Mouse (Mus musculus): ENCODE measurements around the gene Wfdc21. TPM values are rescaled to one million over a fixed set of nuclear protein-coding genes. Genes with fewer than 3 reads are reported as not detected.

Gene Wfdc21
- polyA plus RNA-seq, 1 experiment from 2014 or later, result not detected

DNA sequence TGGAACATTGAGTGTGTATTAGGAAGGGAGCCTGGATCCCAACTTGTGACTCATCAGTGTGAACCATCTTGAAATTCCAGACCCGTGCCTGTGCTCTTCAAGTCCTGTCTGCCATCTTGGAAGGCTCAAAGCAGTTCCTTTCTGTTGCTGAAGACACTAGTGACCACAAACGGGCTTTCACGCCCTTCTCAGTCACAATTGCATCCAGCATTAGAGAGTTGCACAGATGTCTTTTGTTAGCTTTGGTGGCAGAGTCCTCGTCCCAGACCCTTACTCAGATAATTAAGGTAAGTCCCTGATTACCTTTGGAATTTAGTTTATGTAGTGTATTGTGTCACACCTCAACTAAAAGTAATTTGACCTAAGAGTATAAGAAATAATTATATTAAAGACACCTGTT lies 22.2 kb downstream of the Wfdc21 start:
- Histone ChIP-seq H3K36me3 (replicated peaks) (peaks cover 76% of the 10 kb centered on the region), H3K9ac (no peak overlapping the region), H3K27me3 (replicated peaks) (no peaks in the 10 kb centered on the region), H3K27ac (no peak overlapping the region), H3K4me3 (no peak overlapping the region), H3K4me2 (no peak overlapping the region), H3K4me1 (no peaks in the 10 kb centered on the region), H3K9me3 (no peaks in the 10 kb centered on the region)
- ATAC-seq (replicated peaks), result no peak
- 91% methylated on average over 4 of the region's 4 CpGs for WGBS

DNA sequence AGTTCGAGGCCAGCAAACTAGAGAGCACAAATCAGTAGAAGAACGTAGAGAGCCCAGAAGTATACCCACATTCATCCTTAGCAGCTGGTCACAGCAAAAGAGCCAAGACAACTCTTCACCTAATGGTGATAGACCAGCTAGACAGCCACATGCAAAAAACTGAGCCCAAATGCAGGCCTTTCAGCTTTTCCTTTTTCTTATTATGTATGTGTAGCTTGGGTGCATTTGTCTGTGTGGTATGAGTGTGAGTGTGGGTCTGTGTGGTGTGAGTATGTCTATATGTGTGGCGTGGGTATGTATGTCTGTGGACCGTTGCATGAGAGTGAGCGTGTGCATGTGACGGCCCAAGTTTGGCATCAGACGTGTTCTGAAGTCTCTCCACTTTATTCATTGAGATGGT lies 24.3 kb downstream of the Wfdc21 start:
- Histone ChIP-seq H3K4me2 (no peak overlapping the region), H3K27me3 (replicated peaks) (no peaks in the 10 kb centered on the region)
- no peak for ATAC-seq (replicated peaks)

GRCm38 (mm10) chr11:83772341-83772740 lies 25.6 kb downstream of the Wfdc21 start:
- Histone ChIP-seq H3K4me3 (no peak overlapping the region), H3K36me3 (replicated peaks) (peaks cover 74% of the 10 kb centered on the region), H3K27ac (no peak overlapping the region), H3K4me1 (no peaks in the 10 kb centered on the region), H3K9me3 (no peaks in the 10 kb centered on the region), H3K9ac (no peak overlapping the region), H3K27me3 (replicated peaks) (no peaks in the 10 kb centered on the region), H3K4me2 (no peak overlapping the region)
- no peak for ATAC-seq (replicated peaks)
- WGBS, result 97% methylated on average over 6 of the region's 6 CpGs

More for the DNA sequence above, 24.3 kb downstream of the Wfdc21 start:
- Histone ChIP-seq H3K4me3 (no peak overlapping the region), H3K27ac (no peak overlapping the region), H3K9ac (no peak overlapping the region), H3K4me1 (no peaks in the 10 kb centered on the region), H3K36me3 (replicated peaks) (peaks cover 70% of the 10 kb centered on the region), H3K9me3 (no peaks in the 10 kb centered on the region)
- 93% methylated on average over 7 of the region's 7 CpGs for WGBS

DNA sequence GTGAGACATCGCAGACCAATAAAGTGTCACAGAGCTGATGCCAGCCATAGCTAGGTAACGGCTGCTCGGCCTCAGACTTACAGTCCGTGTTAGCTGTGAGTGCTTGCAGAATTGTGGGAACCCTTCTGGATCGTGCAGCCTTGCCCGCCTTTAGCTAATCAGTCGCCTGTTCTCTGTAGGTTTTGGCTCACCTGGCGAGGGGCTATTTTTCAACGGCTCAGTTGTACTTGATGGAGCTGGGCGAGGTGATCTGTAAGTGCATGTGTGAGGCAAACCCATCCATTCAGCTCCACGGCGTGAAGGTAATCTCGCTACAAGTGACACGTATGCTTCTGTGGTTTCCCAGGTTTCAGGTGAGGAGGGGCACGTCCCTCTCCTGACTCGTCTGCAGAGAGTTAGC lies 27.0 kb downstream of the Wfdc21 start:
- Histone ChIP-seq H3K4me3 (no peak overlapping the region), H3K9me3 (no peaks in the 10 kb centered on the region), H3K27me3 (replicated peaks) (no peaks in the 10 kb centered on the region), H3K27ac (no peak overlapping the region), H3K4me2 (no peak overlapping the region), H3K9ac (no peak overlapping the region), H3K4me1 (no peaks in the 10 kb centered on the region), H3K36me3 (replicated peaks) (peaks cover 75% of the 10 kb centered on the region)
- ATAC-seq (replicated peaks), result no peak
- WGBS, result 95% methylated on average over 16 of the region's 16 CpGs

GRCm38 (mm10) chr11:83774324-83774723 lies 27.6 kb downstream of the Wfdc21 start:
- no peak overlapping the region for H3K4me2 ChIP-seq
- no peak for ATAC-seq (replicated peaks)
- no peaks in the 10 kb centered on the region for H3K9me3 ChIP-seq
- no peaks in the 10 kb centered on the region for H3K4me1 ChIP-seq
- H3K9ac ChIP-seq, result no peak overlapping the region
- H3K27ac ChIP-seq, result no peak overlapping the region
- H3K27me3 ChIP-seq (replicated peaks), result no peaks in the 10 kb centered on the region
- no peak overlapping the region for H3K4me3 ChIP-seq
- H3K36me3 ChIP-seq (replicated peaks), result peaks cover 77% of the 10 kb centered on the region
- WGBS, result 93% methylated on average over 11 of the region's 11 CpGs

DNA sequence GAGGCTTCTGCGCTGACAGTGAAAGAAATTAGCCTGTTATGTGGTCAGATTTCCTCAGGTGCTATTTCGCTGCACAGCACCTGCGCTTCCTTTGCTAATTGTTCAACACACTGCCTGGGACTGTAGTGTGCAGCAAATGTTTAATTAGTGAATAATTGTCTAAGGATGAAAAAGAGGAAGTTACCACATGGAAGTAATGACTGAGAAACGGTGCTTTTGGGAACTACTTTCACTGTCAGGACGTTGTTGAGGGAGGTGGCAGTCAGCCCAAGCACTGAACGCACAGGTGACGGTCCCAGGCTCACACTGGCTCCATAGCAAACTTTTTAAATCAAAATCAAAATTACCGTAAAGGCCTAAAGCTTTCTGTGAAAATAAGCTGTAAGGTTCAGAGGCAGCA lies 30.1 kb downstream of the Wfdc21 start:
- Histone ChIP-seq H3K27ac (no peak overlapping the region), H3K4me2 (no peak overlapping the region), H3K36me3 (replicated peaks) (peaks cover 86% of the 10 kb centered on the region), H3K27me3 (replicated peaks) (no peaks in the 10 kb centered on the region), H3K4me3 (no peak overlapping the region), H3K9ac (no peak overlapping the region), H3K4me1 (no peaks in the 10 kb centered on the region), H3K9me3 (no peaks in the 10 kb centered on the region)
- ATAC-seq (replicated peaks), result no peak
- WGBS, result 96% methylated on average over 8 of the region's 8 CpGs

GRCm38 (mm10) chr11:83783931-83784600 lies 37.3 kb downstream of the Wfdc21 start:
- WGBS, result 88% methylated on average over 14 of the region's 14 CpGs
- peaks cover 47% of the 10 kb centered on the region for H3K36me3 ChIP-seq (replicated peaks)

GRCm38 (mm10) chr11:83784661-83785060 lies 37.9 kb downstream of the Wfdc21 start:
- Histone ChIP-seq H3K9ac (no peak overlapping the region), H3K27ac (no peak overlapping the region), H3K4me1 (no peaks in the 10 kb centered on the region), H3K4me2 (no peak overlapping the region), H3K4me3 (no peak overlapping the region), H3K27me3 (replicated peaks) (no peaks in the 10 kb centered on the region), H3K9me3 (no peaks in the 10 kb centered on the region), H3K36me3 (replicated peaks) (peaks cover 41% of the 10 kb centered on the region)
- ATAC-seq (replicated peaks), result no peak
- WGBS, result 89% methylated on average over 2 of the region's 2 CpGs

More at GRCm38 (mm10) chr11:83783931-83784600, 37.3 kb downstream of the Wfdc21 start:
- ATAC-seq (replicated peaks), result no peak
- H3K9me3 ChIP-seq, result no peaks in the 10 kb centered on the region
- no peak overlapping the region for H3K9ac ChIP-seq
- H3K27me3 ChIP-seq (replicated peaks), result no peaks in the 10 kb centered on the region
- H3K4me2 ChIP-seq, result no peak overlapping the region
- no peaks in the 10 kb centered on the region for H3K4me1 ChIP-seq
- H3K4me3 ChIP-seq, result no peak overlapping the region
- H3K27ac ChIP-seq, result no peak overlapping the region

GRCm38 (mm10) chr11:83785366-83785765 lies 38.6 kb downstream of the Wfdc21 start:
- H3K9me3 ChIP-seq, result no peaks in the 10 kb centered on the region
- no peak overlapping the region for H3K4me2 ChIP-seq
- H3K4me1 ChIP-seq, result no peaks in the 10 kb centered on the region
- no peak overlapping the region for H3K27ac ChIP-seq
- WGBS, result 8% methylated on average over 2 of the region's 2 CpGs
- no peaks in the 10 kb centered on the region for H3K27me3 ChIP-seq (replicated peaks)
- H3K36me3 ChIP-seq (replicated peaks), result peaks cover 34% of the 10 kb centered on the region
- H3K9ac ChIP-seq, result no peak overlapping the region
- no peak for ATAC-seq (replicated peaks)
- H3K4me3 ChIP-seq, result no peak overlapping the region

DNA sequence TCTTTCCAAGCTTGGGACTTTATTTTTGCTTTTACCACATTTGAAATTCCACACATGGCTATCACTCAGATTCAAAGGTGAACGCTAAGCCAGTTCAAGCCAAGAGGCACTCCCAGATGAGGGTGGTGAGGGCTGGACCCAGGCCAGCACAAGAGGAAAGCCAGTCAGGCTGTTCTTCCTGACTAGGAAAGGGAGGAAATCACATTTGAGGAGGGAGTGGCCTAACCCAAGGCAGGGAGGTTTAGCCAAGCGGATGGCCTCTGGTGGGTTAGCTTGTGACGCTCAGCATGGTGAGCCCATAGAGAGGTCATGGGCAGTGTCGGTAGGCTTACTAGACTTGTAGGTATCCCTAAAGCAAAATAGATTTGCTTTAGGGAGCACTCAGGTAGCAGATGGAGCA lies 40.1 kb downstream of the Wfdc21 start:
- WGBS, result 80% methylated on average over 4 of the region's 4 CpGs
- Histone ChIP-seq H3K9ac (no peak overlapping the region), H3K4me3 (no peak overlapping the region), H3K9me3 (no peaks in the 10 kb centered on the region), H3K27me3 (replicated peaks) (no peaks in the 10 kb centered on the region), H3K36me3 (replicated peaks) (peaks cover 19% of the 10 kb centered on the region; the same call in 1 of the 2 replicates), H3K4me2 (no peak overlapping the region), H3K4me1 (no peaks in the 10 kb centered on the region), H3K27ac (no peak overlapping the region)
- no peak for ATAC-seq (replicated peaks)

- Histone ChIP-seq H3K27ac (no peak overlapping the region), H3K4me2 (no peak overlapping the region), H3K36me3 (replicated peaks) (peaks cover 14% of the 10 kb centered on the region; the same call in 1 of the 2 replicates), H3K9me3 (no peaks in the 10 kb centered on the region), H3K27me3 (replicated peaks) (no peaks in the 10 kb centered on the region), H3K4me3 (no peak overlapping the region), H3K9ac (no peak overlapping the region), H3K4me1 (no peaks in the 10 kb centered on the region)
- 84% methylated on average over 15 of the region's 15 CpGs for WGBS
- ATAC-seq (replicated peaks), result no peak
Measured at GRCm38 (mm10) chr11:83787401-83788021, 40.8 kb downstream of the Wfdc21 start.

- Histone ChIP-seq H3K9ac (no peak overlapping the region), H3K4me2 (no peak overlapping the region), H3K4me1 (no peaks in the 10 kb centered on the region), H3K36me3 (replicated peaks) (peaks cover 6% of the 10 kb centered on the region; the same call in 1 of the 2 replicates), H3K4me3 (no peak overlapping the region), H3K27ac (no peak overlapping the region), H3K9me3 (no peaks in the 10 kb centered on the region), H3K27me3 (replicated peaks) (no peaks in the 10 kb centered on the region)
- no peak for ATAC-seq (replicated peaks)
- 80% methylated on average over 8 of the region's 8 CpGs for WGBS
Measured at GRCm38 (mm10) chr11:83788331-83788730, 41.6 kb downstream of the Wfdc21 start.

- Histone ChIP-seq H3K27me3 (replicated peaks) (no peaks in the 10 kb centered on the region), H3K9me3 (no peaks in the 10 kb centered on the region), H3K27ac (no peak overlapping the region), H3K4me2 (no peak overlapping the region), H3K9ac (no peak overlapping the region), H3K4me3 (no peak overlapping the region), H3K4me1 (no peaks in the 10 kb centered on the region), H3K36me3 (replicated peaks) (no peaks in the 10 kb centered on the region)
- no peak for ATAC-seq (replicated peaks)
- 74% methylated on average over 13 of the region's 13 CpGs for WGBS
Measured at GRCm38 (mm10) chr11:83789259-83789658, 42.5 kb downstream of the Wfdc21 start.
